Mouse (Mus musculus): Measurements from ENCODE around the gene Adcy3.

GRCm38 (mm10) chr12:4198702-4199101 lies 65.8 kb downstream of the Adcy3 start:
- TF ChIP-seq CTCF (IDR thresholded peaks at IDR 0.05; ENCODE audit: extremely low read depth, insufficient read depth, insufficient read length, insufficient replicate concordance): no peak
- no peak for TF ChIP-seq POLR2A (IDR thresholded peaks at IDR 0.05; ENCODE audit: low read depth, low read length)
